Mouse (Mus musculus) adrenal gland, postnatal 25 days (tissue): ENCODE results near the gene Smim20. TPM values are rescaled to one million over a fixed set of nuclear protein-coding genes. Genes with fewer than 3 reads are reported as not detected.

Experiments
- DNase-seq: peaks from one replicate; pipeline ENCODE4 v3.0.0; 2021; ENCODE audit warnings: mixed read lengths
- long read RNA-seq: library from polyadenylated mRNA; stranded (forward); transcript quantifications from one replicate; pipeline ENCODE4 v2.0.0, GENCODE M21; 2021
- total RNA-seq: library from RNA; stranded (reverse); gene quantifications from 2 replicates; pipeline ENCODE4 v1.2.3, GENCODE M21; 2021

Gene Smim20
- 60.7 and 70.8 TPM in 2 replicates for total RNA-seq
- long read RNA-seq, transcript Smim20-201 (3 exons, 922 nt): major isoform, 49 of 55 reads
- long read RNA-seq, partial matches to known transcripts: 0 of 55 reads
- long read RNA-seq, other reads (novel, unspliced or antisense): 0 of 55 reads

- peak; percentile 88 for DNase-seq
Measured at GRCm38 (mm10) chr5:53266931-53267853, at the start of gene Smim20. Gene Smim20, plus strand, starts transcription at chr5:53267083.

- DNase-seq: no peak
Measured at GRCm38 (mm10) chr5:53225434-53225833, 41.4 kb upstream of the Smim20 start.

DNA sequence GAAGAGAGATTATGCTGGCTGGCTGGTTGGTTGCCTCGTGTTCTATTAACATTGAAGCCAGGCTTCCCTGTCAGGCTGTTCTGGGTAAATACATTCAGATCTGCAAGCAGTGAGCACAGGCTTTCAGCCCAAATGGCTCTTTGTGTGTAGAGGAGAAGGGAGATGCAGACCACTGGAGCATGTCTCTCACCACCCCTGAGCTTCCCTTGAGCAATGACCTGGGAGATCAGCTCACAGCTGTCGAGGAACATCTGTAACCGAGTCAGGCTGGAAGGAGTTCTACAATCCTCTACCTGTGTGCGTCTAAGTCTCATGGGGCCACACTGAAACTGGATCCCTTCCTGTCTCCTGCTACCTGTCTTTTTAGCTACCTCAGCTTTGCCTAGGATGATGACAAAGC, 36.3 kb upstream of the Smim20 start:
- no peak for DNase-seq

GRCm38 (mm10) chr5:53235551-53235950, 31.3 kb upstream of the Smim20 start:
- no peak for DNase-seq

DNA sequence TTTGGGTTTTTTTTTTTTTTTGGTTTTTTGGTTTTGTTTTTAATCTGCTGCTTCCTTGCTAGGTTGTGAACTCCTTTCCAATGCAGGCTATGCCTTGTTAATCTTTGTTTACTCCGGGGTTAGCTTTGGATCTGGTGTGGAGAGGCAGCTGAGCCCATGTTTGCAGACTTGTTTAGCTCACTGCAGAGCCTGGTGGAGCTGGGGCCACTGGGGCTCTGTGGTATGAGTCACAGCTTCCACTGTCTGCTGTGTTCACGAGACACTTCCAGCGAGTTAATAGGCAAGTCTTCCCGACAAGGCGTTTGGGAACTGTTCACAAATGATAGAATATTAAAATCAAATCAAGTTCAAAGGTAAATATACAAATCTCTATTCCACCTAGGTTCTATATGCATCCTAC, 30.7 kb upstream of the Smim20 start:
- DNase-seq: peak; percentile 44

- no peak for DNase-seq
Measured at GRCm38 (mm10) chr5:53236749-53237148, 30.1 kb upstream of the Smim20 start.

- no peak for DNase-seq
Measured at GRCm38 (mm10) chr5:53238761-53239160, 28.1 kb upstream of the Smim20 start.

GRCm38 (mm10) chr5:53239189-53239588, 27.7 kb upstream of the Smim20 start:
- no peak for DNase-seq

GRCm38 (mm10) chr5:53239831-53240440, 26.9 kb upstream of the Smim20 start:
- no peak for DNase-seq

- no peak for DNase-seq
Measured at GRCm38 (mm10) chr5:53241109-53241508, 25.8 kb upstream of the Smim20 start.

- DNase-seq: no peak
Measured at GRCm38 (mm10) chr5:53241963-53242362, 24.9 kb upstream of the Smim20 start.

DNA sequence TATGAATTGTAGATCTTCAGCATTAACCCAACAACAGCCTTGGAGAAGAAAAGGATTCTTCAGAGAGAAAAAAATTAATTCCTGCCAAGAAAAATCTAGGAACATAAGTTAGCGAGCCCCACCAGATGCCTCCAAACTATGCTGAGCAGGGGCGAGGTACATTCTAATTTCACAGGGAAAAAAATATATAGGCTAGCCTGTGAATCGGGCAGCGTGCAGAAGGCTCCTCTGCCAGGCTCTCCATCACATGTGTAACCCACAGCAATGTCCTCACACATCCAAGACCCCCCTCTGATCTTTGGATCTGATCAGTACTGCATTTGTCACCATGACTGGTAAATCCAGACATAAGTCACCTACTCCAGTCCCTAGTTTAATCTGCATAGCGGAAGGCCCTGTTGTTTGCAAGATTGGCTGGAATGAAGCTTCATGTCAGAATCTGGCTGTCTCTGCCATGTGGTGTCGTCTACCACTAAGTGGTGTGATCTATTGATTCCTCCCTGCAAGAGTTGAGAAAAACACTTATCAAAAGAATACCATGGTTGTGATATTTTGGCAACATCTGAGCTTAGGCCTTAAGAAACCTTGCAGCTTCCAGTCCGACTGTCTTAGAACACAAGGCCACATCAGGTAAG, 23.9 kb upstream of the Smim20 start:
- no peak for DNase-seq

DNA sequence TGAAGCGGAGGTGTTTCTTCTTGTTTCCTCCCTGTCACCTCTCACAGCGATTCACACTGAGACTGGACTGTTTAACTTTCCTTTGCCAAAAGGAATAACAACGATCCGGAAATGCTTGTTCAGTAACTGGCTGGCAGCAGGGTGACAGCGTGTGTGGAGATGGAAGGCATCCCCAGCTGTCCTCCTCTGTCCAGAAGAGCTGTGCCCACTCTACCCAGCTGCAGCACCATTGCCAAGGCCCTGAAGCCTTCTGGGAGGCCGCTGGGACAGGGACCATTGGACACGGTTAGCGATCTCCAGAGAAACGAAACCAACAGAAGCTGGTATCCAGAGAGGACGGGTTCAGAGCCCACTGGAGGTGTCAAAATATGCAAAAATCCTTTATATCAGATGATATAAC, 22.9 kb upstream of the Smim20 start:
- DNase-seq: no peak

DNA sequence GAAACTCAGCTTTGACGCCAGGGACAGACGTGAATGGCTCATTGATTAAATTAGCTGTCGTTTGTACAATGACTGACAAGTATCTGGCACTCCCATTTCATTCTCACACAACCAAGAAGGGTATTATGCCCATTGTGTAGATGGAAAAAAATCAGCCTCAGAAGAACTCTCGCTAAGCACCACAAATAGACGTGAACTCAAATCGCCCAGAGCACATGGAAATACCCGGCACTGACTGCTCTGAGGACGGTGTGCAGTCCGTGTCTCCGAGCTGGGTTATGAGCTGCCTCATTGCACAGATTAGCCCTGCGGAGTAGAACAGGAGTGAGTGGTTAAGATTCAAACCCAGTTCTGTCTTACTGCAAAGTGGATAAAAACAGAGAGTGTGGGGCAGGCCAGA, 18.4 kb upstream of the Smim20 start:
- no peak for DNase-seq

DNA sequence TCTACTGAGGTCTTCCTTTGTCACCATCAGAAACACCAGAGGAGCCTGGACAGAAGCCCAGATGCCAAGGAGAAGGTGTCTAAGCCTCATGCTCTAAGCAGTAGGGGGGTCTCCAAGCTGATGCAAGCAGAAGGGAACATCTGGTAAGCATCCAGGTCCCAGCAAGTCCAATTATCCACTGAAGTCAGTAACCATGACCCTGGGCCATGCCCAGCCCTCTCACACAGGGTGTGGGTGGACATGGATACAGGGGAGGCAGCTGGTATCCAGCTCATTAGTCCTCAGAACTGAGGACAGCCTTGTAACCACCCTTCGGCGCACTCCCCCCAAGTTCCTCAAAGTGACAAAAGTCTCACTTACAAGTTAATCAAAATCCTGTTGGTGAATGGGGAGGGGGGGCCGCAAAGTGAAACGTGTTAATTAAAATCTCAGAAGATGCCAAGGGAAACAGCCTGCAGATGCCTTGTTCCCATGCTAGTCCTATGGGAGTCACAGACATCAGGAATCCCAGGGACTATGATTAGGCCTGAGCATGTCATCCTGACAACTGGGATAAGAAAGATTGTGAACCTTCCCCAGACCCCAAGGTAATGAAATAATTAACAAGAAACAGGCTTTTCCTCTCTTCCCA, 17.3 kb upstream of the Smim20 start:
- DNase-seq: no peak

DNA sequence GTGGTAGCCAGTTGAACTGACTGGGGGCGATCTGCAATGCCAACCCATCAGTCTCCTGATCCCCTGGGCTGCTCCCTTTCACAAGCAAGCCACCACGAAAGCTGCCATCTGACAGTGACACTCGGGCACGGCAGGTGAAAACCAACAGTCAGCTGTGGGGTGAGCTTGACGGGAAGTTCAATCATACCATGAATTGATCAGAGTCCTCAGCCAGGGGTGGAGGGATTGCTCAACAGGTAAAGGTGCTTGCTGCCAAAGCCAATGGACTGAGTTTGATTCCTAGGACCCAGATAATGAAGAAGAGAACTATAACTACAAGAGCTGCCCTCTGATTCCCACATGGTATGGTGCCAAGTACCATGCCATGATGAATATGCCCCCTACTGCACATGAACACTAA, 12.7 kb upstream of the Smim20 start:
- no peak for DNase-seq

DNA sequence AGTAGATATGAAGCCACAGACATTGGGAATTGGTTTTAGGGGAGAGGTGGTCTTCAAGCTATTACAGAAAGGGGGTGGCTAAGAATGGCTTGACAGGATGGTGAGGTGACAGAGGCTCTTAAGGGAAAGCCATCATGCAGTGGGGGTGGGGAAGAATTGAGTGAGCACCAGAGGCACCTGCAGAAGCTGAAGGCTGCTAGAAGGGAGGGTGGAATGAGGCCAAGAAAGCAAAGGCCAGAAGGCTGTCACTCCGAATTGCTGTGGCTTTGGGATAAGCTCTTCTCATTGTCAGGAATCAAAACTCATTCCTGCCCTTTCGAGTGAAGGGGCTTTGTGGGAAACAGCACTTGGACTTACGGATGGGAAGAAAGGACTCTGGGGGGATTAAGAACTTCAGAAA, 12.1 kb upstream of the Smim20 start:
- DNase-seq: no peak

DNA sequence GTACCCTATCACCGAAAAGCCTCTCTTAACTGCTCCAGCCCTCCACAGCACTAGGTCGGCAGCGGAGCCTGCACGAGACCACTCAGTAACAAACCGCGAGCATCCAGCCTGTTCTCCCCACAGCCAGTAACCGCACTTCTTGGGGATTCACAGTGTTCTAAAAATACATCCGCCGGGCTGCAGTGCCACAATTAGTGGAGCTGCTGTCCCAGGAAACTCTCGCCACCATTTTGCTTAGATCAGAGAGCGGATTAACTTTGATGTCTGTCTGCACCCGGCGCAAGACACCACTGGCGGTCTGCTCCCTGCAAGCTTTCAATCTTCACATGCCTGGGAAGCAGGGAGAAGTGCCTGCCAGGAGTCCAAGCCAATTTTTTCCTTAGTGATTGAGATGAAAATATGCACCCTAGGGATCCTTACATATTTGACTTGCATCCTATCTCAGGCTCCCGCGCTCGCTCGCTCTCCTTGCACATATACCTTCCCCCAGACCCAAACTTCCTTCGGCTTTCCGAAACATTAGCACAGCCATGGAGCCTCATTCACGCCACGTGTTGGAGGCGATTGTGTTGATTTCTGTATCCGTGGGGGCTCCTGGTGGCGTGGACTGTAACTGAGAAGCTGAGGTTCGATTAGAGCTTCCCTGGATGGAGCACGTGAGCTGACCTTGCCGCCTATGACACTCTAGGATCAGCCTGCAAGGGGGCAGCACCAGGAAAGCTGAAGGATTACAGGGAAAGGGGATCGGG, 8.7 kb upstream of the Smim20 start:
- DNase-seq: peak; percentile 9

DNA sequence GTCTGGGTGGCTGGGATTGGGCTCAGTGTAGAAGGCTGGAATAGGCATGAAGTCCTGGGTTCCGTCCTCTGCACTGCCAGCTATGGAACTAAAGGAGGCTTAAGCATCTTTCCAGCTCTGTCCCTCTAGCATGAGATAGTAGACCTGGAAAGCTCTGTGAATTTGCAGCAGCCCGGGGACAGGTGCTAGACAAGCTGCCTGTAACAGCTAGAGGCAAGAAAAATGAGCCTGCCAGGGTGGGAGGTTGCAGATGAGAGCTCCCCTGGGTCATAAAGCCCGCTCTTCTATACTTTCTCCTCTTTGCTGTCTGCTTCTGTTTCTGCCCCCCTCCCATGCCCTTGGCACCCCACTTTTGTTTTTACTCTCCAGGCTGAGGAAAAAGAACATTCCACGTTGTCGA, 7.0 kb upstream of the Smim20 start:
- DNase-seq: no peak

DNA sequence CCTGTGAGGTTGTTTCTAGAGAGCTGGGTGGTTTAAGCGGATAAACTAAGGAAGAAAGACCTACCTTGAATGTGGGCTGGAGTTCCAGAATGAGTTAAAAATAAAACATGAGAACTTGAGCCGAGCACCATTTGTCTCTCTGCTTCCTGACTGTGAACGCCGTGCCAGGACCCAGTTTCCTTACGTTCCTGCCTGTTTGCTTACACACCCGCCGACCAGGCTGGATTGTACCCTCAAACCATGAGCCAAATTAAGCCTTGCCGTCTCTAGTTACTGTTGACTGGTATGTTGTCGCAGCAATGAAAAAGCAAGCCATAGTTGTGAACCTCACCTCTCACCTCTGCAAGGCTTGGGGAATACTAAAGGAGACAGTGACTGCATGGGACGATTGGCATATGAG, 4.9 kb upstream of the Smim20 start:
- no peak for DNase-seq

GRCm38 (mm10) chr5:53264061-53264460, 2.8 kb upstream of the Smim20 start:
- DNase-seq: no peak

- DNase-seq: no peak
Measured at GRCm38 (mm10) chr5:53265740-53266139, 1.1 kb upstream of the Smim20 start.
